Mouse (Mus musculus) brain, embryonic 18.5 days (tissue): ENCODE measurements around the gene Fancc.

Experiments used
- DNase-seq: peaks from one replicate; pipeline ENCODE4 v3.0.0-alpha.2; 2012; ENCODE audit warnings: low read depth, low spot score

Fancc gene

GRCm38 (mm10) chr13:63246332-63246940 is 250.6 kb downstream of the Fancc start:
- DNase-seq: no peak

DNA sequence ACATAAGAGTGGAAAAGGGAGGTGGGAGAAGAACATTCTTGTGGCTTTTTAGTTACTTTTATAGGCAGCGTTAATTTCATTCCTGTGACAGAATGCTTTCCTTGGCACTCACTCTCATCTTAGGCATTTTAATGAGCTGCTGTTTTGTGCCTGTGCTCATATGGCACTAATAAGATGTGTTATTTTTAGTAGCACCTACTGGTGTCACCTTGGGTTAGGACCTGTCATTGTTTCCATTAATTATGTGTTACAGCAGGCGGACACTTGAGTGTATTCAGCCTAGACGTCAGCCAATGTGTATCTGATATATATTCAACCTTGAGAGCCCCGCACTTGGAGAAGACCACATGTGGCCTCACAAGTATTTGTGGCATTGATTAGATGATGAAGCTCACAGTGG is 251.3 kb downstream of the Fancc start:
- DNase-seq: no peak

- no peak for DNase-seq
These were observed 251.9 kb downstream of the Fancc start for GRCm38 (mm10) chr13:63245218-63245617.

- DNase-seq: no peak
These were observed 252.7 kb downstream of the Fancc start for GRCm38 (mm10) chr13:63244425-63244824.

DNA sequence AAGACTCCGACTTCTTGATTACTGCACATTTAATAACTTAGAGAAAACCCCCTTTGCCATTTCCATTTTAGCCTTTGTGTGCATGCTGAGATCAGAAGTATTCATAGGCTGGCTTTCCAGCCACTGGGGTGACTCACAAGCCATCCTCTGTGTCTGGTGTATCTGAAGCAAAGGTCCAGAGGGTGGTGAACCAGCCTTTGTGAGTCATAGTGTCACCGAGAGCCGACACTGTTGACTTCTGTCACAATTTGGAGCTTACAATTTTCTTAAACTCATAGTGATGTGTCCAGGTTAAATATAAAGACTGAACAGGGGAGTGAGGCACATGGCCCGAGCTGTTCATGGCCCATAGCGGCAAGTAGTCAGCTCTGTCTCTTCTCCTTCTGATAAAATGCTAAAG is 253.5 kb downstream of the Fancc start:
- DNase-seq: no peak

GRCm38 (mm10) chr13:63242401-63243192 is 254.5 kb downstream of the Fancc start:
- no peak for DNase-seq

GRCm38 (mm10) chr13:63241665-63242064 is 255.4 kb downstream of the Fancc start:
- no peak for DNase-seq

GRCm38 (mm10) chr13:63240835-63241234 is 256.2 kb downstream of the Fancc start:
- DNase-seq: no peak

GRCm38 (mm10) chr13:63239877-63240671 is 257.0 kb downstream of the Fancc start:
- no peak for DNase-seq

GRCm38 (mm10) chr13:63239301-63239804 is 257.7 kb downstream of the Fancc start:
- no peak for DNase-seq

- DNase-seq: no peak
These were observed 259.0 kb downstream of the Fancc start for GRCm38 (mm10) chr13:63238045-63238444.

GRCm38 (mm10) chr13:63236159-63236893 is 260.8 kb downstream of the Fancc start:
- DNase-seq: no peak

- no peak for DNase-seq
These were observed 261.5 kb downstream of the Fancc start for GRCm38 (mm10) chr13:63235551-63235950.
